Mouse (Mus musculus): ENCODE data around the gene Txk.

DNA sequence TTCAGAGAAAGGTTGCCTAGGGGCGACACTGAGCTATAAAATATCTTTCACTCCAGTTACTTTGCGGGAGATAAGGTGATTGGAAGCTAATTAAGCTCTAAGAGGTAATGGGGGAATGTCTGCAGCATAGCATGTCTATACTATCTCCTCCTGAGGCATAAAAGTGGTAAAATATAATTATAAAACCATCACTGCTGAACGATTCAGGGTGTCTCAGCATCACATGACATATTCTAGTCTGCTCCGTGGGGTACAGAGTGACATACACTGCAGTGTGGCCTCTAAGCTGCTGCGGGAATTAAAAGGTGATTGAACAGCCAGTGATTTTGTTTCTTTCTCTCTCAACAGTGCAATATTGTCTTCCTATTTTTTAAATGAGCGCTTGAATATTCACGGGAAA is 86.1 kb downstream of the Txk start:
- TF ChIP-seq MEF2A (IDR thresholded peaks at IDR 0.05; ENCODE audit: extremely low read depth, insufficient replicate concordance, low read depth, low read length, poor library complexity, severe bottlenecking) (no peak), CTCF (IDR thresholded peaks at IDR 0.05 in 2 of 3, conservative IDR thresholded peaks at IDR 0.05 in 1 of 3; ENCODE audit: control insufficient read depth in 1 of 3, insufficient read depth in 1 of 3, low read depth in 2 of 3, low read length in 3 of 3, poor library complexity in 1 of 3, severe bottlenecking in 1 of 3) (no peak), RCOR1 (IDR thresholded peaks at IDR 0.05; ENCODE audit: low read depth, low read length) (no peak), TBP (IDR thresholded peaks at IDR 0.05; ENCODE audit: low read depth, low read length) (no peak), NRF1 (IDR thresholded peaks at IDR 0.05; ENCODE audit: insufficient read depth, low read depth, low read length, poor library complexity, severe bottlenecking) (no peak), MYB (IDR thresholded peaks at IDR 0.05; ENCODE audit: low read depth, low read length) (no peak), E2F4 (IDR thresholded peaks at IDR 0.05; ENCODE audit: borderline replicate concordance, low read depth, low read length) (no peak), MAFK (IDR thresholded peaks at IDR 0.05; ENCODE audit: borderline replicate concordance, low read depth, low read length) (no peak), USF1 (IDR thresholded peaks at IDR 0.05; ENCODE audit: low read depth, low read length) (no peak), NELFE (IDR thresholded peaks at IDR 0.05; ENCODE audit: low read depth, low read length) (no peak), POLR2A (IDR thresholded peaks at IDR 0.05; ENCODE audit: control insufficient read depth in 1 of 2, insufficient read depth in 1 of 2, low read depth in 1 of 2, low read length in 2 of 2, poor library complexity in 1 of 2) (no peak), TAL1 (IDR thresholded peaks at IDR 0.05; ENCODE audit: low read length) (no peak), RAD21 (IDR thresholded peaks at IDR 0.05; ENCODE audit: low read depth, low read length) (no peak), ZNF384 (IDR thresholded peaks at IDR 0.05; ENCODE audit: low read depth, low read length) (no peak)
